Mouse (Mus musculus) left cerebral cortex, postnatal 10 days (tissue): ENCODE results near the gene Pten. TPM values are rescaled to one million over a fixed set of nuclear protein-coding genes. Genes with fewer than 3 reads are reported as not detected.
A peak's percentile ranks its signal among the peaks of the same experiment; 100 is the strongest.
"Not testable (repeated sequence)": the region's sequence is repeated elsewhere in the genome, so short reads cannot be mapped to it uniquely, and the experiment has no call there.

Experiments used
- DNase-seq, 2 experiments: peaks; one replicate each; pipeline ENCODE4 v3.0.0; 2021 to 2022; ENCODE audit warnings: low spot score in 2 of 2, mixed read lengths in 1 of 2; ENCODE audit errors: extremely low spot score in 1 of 2
- intact Hi-C: fragments of 180-260 bp; cut with DNase I; formaldehyde crosslinking; loops from one replicate; pipeline ENCODE4 v1.15.1; 2025
- total RNA-seq, 2 experiments: library from RNA; stranded (reverse); gene quantifications; 2 replicates each; pipeline ENCODE4 v1.2.3; 2021

Pten gene
- total RNA-seq, 2 experiments from 2014 or later = 156 to 162 TPM

GRCm38 (mm10) chr19:32752357-32752756 lies 4.9 kb upstream of the Pten start:
- no peak for DNase-seq
- intact Hi-C loops = loop anchor here (10.0 kb wide), 1 partner anchor 612 kb away; no protein-coding TSS in a partner anchor

GRCm38 (mm10) chr19:32753386-32753785 lies 3.9 kb upstream of the Pten start:
- DNase-seq = no peak
- intact Hi-C loops = loop anchor here (10.0 kb wide), 1 partner anchor 611 kb away; no protein-coding TSS in a partner anchor

GRCm38 (mm10) chr19:32754188-32755000 lies 2.9 kb upstream of the Pten start:
- DNase-seq = peak in 1 of 2 experiments; percentile 30
- intact Hi-C loops = loop anchor here (10.0 kb wide), 1 partner anchor 610 kb away; no protein-coding TSS in a partner anchor

- intact Hi-C loops = loop anchor here (5.0 to 10.0 kb wide), 3 partner anchors 202 to 610 kb away; no protein-coding TSS in a partner anchor
- DNase-seq = no peak
Observed at GRCm38 (mm10) chr19:32755104-32755791, 2.0 kb upstream of the Pten start.

- intact Hi-C loops = loop anchor here (2.0 to 10.0 kb wide), 5 partner anchors 43 to 609 kb away; no protein-coding TSS in a partner anchor
- DNase-seq = peak; percentile 97 to 99
Observed at GRCm38 (mm10) chr19:32755792-32756635, 1.3 kb upstream of the Pten start.

GRCm38 (mm10) chr19:32756636-32756899 lies 729 bp upstream of the Pten start:
- DNase-seq = no peak
- intact Hi-C loops = loop anchor here (2.0 to 10.0 kb wide), 5 partner anchors 44 to 608 kb away; no protein-coding TSS in a partner anchor

GRCm38 (mm10) chr19:32757831-32758792 lies 815 bp downstream of the Pten start:
- DNase-seq = peak in 1 of 2 experiments; percentile 77
- intact Hi-C loops = loop anchor here (2.0 to 10.0 kb wide), 5 partner anchors 45 to 607 kb away; no protein-coding TSS in a partner anchor

GRCm38 (mm10) chr19:32758793-32759161 lies 1.5 kb downstream of the Pten start:
- DNase-seq = no peak
- intact Hi-C loops = loop anchor here (5.0 to 10.0 kb wide), 3 partner anchors 199 to 606 kb away; no protein-coding TSS in a partner anchor

- DNase-seq = no peak
- intact Hi-C loops = loop anchor here (5.0 to 10.0 kb wide), 4 partner anchors 48 to 605 kb away; no protein-coding TSS in a partner anchor
Observed at GRCm38 (mm10) chr19:32759357-32760024, 2.2 kb downstream of the Pten start.

GRCm38 (mm10) chr19:32760499-32760898 lies 3.2 kb downstream of the Pten start:
- intact Hi-C loops = loop anchor here (5.0 kb wide), 1 partner anchor 47 kb away; no protein-coding TSS in a partner anchor
- no peak for DNase-seq

GRCm38 (mm10) chr19:32761162-32761561 lies 3.9 kb downstream of the Pten start:
- intact Hi-C loops = loop anchor here (5.0 kb wide), 1 partner anchor 46 kb away; no protein-coding TSS in a partner anchor

GRCm38 (mm10) chr19:32762493-32762892 lies 5.2 kb downstream of the Pten start:
- intact Hi-C loops = loop anchor here (5.0 kb wide), 1 partner anchor 45 kb away; no protein-coding TSS in a partner anchor

More at GRCm38 (mm10) chr19:32761162-32761561, 3.9 kb downstream of the Pten start:
- DNase-seq = no peak

GRCm38 (mm10) chr19:32778411-32778810 lies 21.1 kb downstream of the Pten start:
- intact Hi-C loops = no loop called here
- no peak for DNase-seq

More at GRCm38 (mm10) chr19:32762493-32762892, 5.2 kb downstream of the Pten start:
- DNase-seq = no peak

- no peak for DNase-seq
- intact Hi-C loops = no loop called here
Observed at GRCm38 (mm10) chr19:32779131-32779530, 21.8 kb downstream of the Pten start.

- intact Hi-C loops = no loop called here
- no peak for DNase-seq
Observed at GRCm38 (mm10) chr19:32781305-32782071, 24.2 kb downstream of the Pten start.

GRCm38 (mm10) chr19:32787388-32787787 lies 30.1 kb downstream of the Pten start:
- intact Hi-C loops = not testable (repeated sequence)
- DNase-seq = peak in 1 of 2 experiments; percentile 28
